Mouse (Mus musculus) hindbrain, embryonic 10.5 days (tissue): ENCODE results near the gene Dgkd. TPM values are rescaled to one million over a fixed set of nuclear protein-coding genes. Genes with fewer than 3 reads are reported as not detected.

Experiments
- DNase-seq: peaks from one replicate; pipeline ENCODE4 v3.0.0-alpha.2; 2017; ENCODE audit warnings: low spot score
- H3K27ac ChIP-seq: fragments of 300-500 bp; sonication (generic); 2 replicates; pipeline ENCODE4 v1.5.1; 2016; ENCODE audit warnings: mild to moderate bottlenecking, moderate library complexity
- H3K27me3 ChIP-seq: fragments of 300-500 bp; sonication (generic); 2 replicates; pipeline ENCODE4 v1.6.1; 2016; ENCODE audit warnings: mild to moderate bottlenecking; ENCODE audit not compliant: poor library complexity, insufficient read depth, severe bottlenecking
- H3K36me3 ChIP-seq: fragments of 300-500 bp; sonication (generic); 2 replicates; pipeline ENCODE4 v1.6.1; 2016; ENCODE audit warnings: mild to moderate bottlenecking, moderate library complexity
- H3K4me1 ChIP-seq: fragments of 300-500 bp; sonication (generic); replicated peaks from 2 replicates; pipeline ENCODE4 v1.6.1; 2016; ENCODE audit warnings: mild to moderate bottlenecking
- H3K4me3 ChIP-seq: fragments of 300-500 bp; sonication (generic); 2 replicates; pipeline ENCODE4 v1.5.1; 2016; ENCODE audit warnings: mild to moderate bottlenecking, moderate library complexity
- H3K9me3 ChIP-seq: fragments of 300-500 bp; sonication (generic); 2 replicates; pipeline ENCODE4 v1.6.1; 2016; ENCODE audit warnings: mild to moderate bottlenecking, moderate library complexity
- WGBS: fragments of 180-500 bp; shearing (Covaris S2); methylation state at CpG from one replicate; pipeline ENCODE4 v1.1.7; 2016; 5-methylcytosine and 5-hydroxymethylcytosine counted together
- polyA plus RNA-seq: library from polyadenylated mRNA; unstranded; fragments of >200 nt; fragmentation: Nextera tagmentation; extraction: Ambion mirVana; gene quantifications from 2 replicates; pipeline ENCODE4 v1.2.1, GENCODE M21; 2016

Dgkd gene
- polyA plus RNA-seq, 1 experiment from 2014 or later, result 33.6 TPM

DNA sequence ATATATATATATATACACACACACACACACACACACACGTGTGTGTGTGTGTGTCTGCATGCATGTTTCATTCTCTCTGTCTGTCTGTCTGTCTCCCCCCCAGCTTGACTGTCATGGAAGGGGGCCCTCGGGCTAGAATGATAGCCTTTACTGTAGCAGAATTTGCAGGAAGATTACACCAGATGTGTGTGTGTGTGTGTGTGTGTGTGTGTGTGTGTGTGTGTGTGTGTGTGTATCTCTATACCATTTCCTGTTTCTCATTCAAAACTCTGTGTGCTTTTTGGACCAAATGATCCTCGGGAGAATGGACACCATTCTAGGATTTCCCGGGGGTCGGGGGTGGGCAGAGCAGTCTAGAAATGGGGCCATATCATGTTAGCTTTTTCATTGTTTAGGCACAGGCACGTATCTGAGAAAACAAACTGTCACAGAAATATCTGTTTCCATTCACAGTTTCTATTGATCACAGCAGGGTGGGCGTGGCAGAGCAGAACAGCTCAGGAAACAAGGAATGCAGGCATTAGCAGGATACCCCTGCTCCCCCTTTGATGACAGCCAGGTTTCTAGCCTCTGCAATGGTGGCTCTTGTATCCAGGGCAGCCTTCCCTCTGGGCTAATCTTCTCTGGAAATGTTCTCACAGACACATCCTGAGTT is 24.0 kb upstream of the Dgkd start:
- DNase-seq, result no peak
- WGBS, result 40% methylated on average over 7 of the region's 7 CpGs
- no peaks in the 10 kb centered on the region for H3K27me3 ChIP-seq
- H3K9me3 ChIP-seq, result no peaks in the 10 kb centered on the region
- H3K4me1 ChIP-seq, result peaks cover 16% of the 10 kb centered on the region
- H3K4me3 ChIP-seq, result no peak overlapping the region
- H3K27ac ChIP-seq, result 0 out of 2 replicates have a peak overlapping the region, but pooled peaks have one; percentile 16
- H3K36me3 ChIP-seq, result no peaks in the 10 kb centered on the region

DNA sequence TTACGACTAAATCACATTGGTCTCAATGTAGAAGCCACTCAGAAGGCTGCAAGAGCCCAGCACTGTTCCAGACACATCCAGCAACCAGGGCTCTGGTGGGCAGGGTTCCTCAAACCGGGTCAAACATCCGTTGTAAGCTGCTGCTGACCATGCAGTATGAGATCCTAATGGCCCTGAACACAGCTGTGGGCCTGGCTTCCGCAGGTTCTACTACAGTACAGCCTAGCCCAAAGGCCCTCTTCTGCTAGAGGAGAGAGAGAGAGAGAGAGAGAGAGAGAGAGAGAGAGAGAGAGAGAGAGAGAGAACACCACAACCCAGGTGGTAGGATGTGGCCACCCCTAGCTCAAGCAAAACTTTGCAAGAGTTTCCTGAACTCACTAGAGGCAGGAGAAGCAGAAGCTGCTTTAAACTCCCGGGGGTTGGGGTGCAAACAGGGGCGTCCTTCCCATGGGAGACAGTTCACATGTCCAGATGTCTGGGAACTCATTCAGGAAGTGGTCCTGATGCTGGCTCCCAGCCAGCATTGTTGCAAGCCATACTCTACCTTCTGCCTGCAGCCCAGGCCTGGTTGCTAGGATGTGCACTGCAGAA is 23.4 kb upstream of the Dgkd start:
- H3K27me3 ChIP-seq, result no peaks in the 10 kb centered on the region
- 69% methylated on average over 6 of the region's 6 CpGs for WGBS
- no peak overlapping the region for H3K4me3 ChIP-seq
- peak overlapping the region; percentile 16; the same call in 1 of the 2 replicates for H3K27ac ChIP-seq
- DNase-seq, result no peak
- peaks cover 16% of the 10 kb centered on the region for H3K4me1 ChIP-seq
- no peaks in the 10 kb centered on the region for H3K36me3 ChIP-seq
- H3K9me3 ChIP-seq, result no peaks in the 10 kb centered on the region

GRCm38 (mm10) chr1:87836453-87836852 is 16.6 kb upstream of the Dgkd start:
- no peaks in the 10 kb centered on the region for H3K36me3 ChIP-seq
- H3K9me3 ChIP-seq, result no peaks in the 10 kb centered on the region
- H3K4me3 ChIP-seq, result no peak overlapping the region
- H3K4me1 ChIP-seq, result 0 out of 2 replicates have a peak, but pooled peaks cover 4% of the 10 kb centered on the region
- no peak for DNase-seq
- WGBS, result 70% methylated on average over 1 of the region's 1 CpGs
- H3K27me3 ChIP-seq, result no peaks in the 10 kb centered on the region
- no peak overlapping the region for H3K27ac ChIP-seq

DNA sequence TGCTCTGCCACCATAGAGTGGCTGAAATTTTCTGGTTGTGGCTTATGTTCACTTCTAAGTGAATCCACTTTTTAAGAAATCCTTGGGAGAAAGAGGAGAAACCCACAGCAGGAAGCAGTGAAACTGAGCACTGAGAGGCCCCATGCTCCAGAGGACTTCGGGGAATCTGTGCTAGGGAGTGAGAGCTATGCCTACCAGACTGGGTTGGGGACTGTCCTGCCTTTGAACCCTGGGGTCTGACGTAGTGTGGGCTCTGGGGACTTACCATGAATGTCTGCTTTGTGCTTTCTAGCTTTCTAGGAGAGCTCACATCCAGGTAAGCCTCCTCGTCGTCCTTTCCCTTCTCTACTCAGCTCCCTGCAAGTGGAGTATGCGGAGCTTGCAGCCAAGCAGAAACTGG is 16.1 kb upstream of the Dgkd start:
- no peak for DNase-seq

DNA sequence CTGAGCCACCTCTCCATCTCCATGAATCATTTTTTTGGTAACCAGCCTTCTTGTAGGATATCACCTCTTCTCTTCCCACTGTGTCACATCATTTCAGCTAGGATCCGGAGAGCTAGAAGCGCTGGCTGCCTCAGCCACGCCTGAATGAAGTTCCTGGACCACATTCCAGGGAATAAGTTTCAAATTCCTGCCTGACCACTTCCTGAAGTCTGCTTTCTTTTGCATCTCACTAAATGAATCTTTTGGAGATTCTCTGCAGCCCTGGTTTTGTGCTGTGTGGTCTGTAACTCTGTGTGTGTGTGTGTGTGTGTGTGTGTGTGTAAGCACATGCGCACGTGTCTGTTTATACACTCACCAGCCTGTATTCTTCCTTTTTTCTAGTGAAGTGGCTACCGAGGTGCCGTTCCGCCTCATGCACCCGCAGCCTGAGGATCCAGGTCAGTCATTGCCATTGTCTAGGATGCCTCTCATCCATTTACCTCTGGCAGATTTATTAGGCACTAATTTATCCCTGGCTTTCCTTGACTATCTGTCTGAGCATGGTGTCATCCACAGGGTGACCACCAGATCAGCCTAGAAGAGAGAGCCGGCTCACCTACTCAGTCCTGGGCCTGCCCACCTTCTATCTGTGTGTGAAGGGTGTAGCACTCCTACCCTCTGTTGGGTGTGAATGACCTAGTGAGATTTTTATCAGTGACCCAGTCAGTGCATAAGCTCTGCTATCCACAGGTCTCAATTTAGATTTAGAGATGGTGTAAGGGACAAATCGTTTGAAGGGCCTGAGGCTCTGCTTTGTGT is 12.5 kb upstream of the Dgkd start:
- H3K4me1 ChIP-seq, result 0 out of 2 replicates have a peak, but pooled peaks cover 4% of the 10 kb centered on the region
- WGBS, result 75% methylated on average over 11 of the region's 11 CpGs
- H3K27ac ChIP-seq, result no peak overlapping the region
- H3K27me3 ChIP-seq, result no peaks in the 10 kb centered on the region
- DNase-seq, result no peak
- H3K4me3 ChIP-seq, result no peak overlapping the region
- no peaks in the 10 kb centered on the region for H3K36me3 ChIP-seq
- no peaks in the 10 kb centered on the region for H3K9me3 ChIP-seq

More for the DNA sequence above, 16.1 kb upstream of the Dgkd start:
- no peaks in the 10 kb centered on the region for H3K27me3 ChIP-seq
- 45% methylated on average over 5 of the region's 5 CpGs for WGBS
- H3K4me3 ChIP-seq, result no peak overlapping the region
- no peaks in the 10 kb centered on the region for H3K36me3 ChIP-seq
- peak overlapping the region; percentile 45; the same call in 1 of the 2 replicates for H3K27ac ChIP-seq
- 0 out of 2 replicates have a peak, but pooled peaks cover 4% of the 10 kb centered on the region for H3K4me1 ChIP-seq
- no peaks in the 10 kb centered on the region for H3K9me3 ChIP-seq

DNA sequence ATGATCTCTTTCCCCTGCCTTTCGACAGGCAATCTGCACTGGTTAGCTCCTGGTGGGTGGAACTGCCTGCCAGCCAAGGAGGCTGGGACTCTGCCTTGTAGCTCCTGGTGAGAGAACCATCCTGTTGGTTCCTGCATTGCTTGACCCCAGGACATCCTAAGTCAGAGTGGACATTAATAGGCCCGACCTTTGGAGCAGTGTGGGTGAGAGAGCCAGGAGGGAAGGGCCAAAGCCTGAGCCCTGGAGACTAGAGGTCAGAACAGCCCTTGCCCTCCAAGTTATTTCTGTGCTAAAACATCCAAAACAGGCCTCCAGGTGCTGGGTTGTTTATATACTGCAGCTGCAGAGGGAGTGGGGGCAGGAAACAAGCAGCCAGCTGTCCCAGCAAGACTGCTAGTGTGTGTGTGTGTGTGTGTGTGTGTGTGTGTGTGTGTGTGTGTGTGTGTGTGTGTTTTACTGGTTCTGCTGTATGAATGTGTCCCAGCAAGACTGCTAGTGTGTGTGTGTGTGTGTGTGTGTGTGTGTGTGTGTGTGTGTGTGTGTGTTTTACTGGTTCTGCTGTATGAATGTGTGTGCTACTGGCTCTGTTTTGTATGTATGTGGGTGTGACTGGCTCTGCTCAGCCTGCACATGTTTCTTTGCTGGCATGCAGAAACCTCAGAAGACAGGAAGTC is 6.1 kb upstream of the Dgkd start:
- 37% methylated on average over 2 of the region's 2 CpGs for WGBS
- Histone ChIP-seq H3K4me3 (no peak overlapping the region), H3K27ac (0 out of 2 replicates have a peak overlapping the region, but pooled peaks have one; percentile 30), H3K36me3 (no peaks in the 10 kb centered on the region), H3K9me3 (no peaks in the 10 kb centered on the region), H3K4me1 (peaks cover 13% of the 10 kb centered on the region; the same call in 1 of the 2 replicates), H3K27me3 (no peaks in the 10 kb centered on the region)
- peak; percentile 40 for DNase-seq

GRCm38 (mm10) chr1:87847475-87848168 is 5.5 kb upstream of the Dgkd start:
- WGBS, result 62% methylated on average over 4 of the region's 4 CpGs

GRCm38 (mm10) chr1:87848237-87848996 is 4.7 kb upstream of the Dgkd start:
- no peak overlapping the region for H3K27ac ChIP-seq
- 63% methylated on average over 11 of the region's 11 CpGs for WGBS
- no peaks in the 10 kb centered on the region for H3K27me3 ChIP-seq
- no peaks in the 10 kb centered on the region for H3K9me3 ChIP-seq
- no peak for DNase-seq
- peaks cover 22% of the 10 kb centered on the region for H3K4me1 ChIP-seq
- H3K36me3 ChIP-seq, result no peaks in the 10 kb centered on the region
- H3K4me3 ChIP-seq, result no peak overlapping the region

More at GRCm38 (mm10) chr1:87847475-87848168, 5.5 kb upstream of the Dgkd start:
- DNase-seq, result no peak
- Histone ChIP-seq H3K9me3 (no peaks in the 10 kb centered on the region), H3K4me1 (peaks cover 19% of the 10 kb centered on the region), H3K27ac (no peak overlapping the region), H3K4me3 (no peak overlapping the region), H3K36me3 (no peaks in the 10 kb centered on the region), H3K27me3 (no peaks in the 10 kb centered on the region)

DNA sequence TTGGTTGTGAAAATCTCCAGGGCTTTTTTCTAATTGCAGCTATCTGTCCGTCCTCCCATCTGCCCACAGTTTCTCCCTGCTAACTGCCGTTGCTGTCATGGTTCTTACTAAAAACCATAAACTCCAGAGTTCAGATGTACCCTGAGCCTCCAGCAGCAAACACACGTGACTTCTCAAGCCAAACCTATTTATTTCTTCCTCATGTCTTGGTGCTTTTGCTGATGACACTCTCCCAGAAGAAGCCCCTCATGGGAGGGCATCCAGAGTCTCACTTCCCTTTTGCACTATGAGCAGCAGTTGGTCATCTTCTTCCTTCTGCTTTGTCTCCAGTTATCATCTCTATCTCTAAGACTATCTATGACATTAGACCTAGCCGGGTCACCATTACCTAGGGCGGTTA is 3.8 kb upstream of the Dgkd start:
- Histone ChIP-seq H3K36me3 (no peaks in the 10 kb centered on the region), H3K9me3 (no peaks in the 10 kb centered on the region), H3K27ac (no peak overlapping the region), H3K4me3 (no peak overlapping the region), H3K4me1 (peaks cover 30% of the 10 kb centered on the region), H3K27me3 (no peaks in the 10 kb centered on the region)
- no peak for DNase-seq
- WGBS, result 88% methylated on average over 5 of the region's 5 CpGs

GRCm38 (mm10) chr1:87851344-87851743 is 1.7 kb upstream of the Dgkd start:
- 85% methylated on average over 3 of the region's 3 CpGs for WGBS
- peaks cover 45% of the 10 kb centered on the region for H3K4me1 ChIP-seq
- DNase-seq, result no peak

DNA sequence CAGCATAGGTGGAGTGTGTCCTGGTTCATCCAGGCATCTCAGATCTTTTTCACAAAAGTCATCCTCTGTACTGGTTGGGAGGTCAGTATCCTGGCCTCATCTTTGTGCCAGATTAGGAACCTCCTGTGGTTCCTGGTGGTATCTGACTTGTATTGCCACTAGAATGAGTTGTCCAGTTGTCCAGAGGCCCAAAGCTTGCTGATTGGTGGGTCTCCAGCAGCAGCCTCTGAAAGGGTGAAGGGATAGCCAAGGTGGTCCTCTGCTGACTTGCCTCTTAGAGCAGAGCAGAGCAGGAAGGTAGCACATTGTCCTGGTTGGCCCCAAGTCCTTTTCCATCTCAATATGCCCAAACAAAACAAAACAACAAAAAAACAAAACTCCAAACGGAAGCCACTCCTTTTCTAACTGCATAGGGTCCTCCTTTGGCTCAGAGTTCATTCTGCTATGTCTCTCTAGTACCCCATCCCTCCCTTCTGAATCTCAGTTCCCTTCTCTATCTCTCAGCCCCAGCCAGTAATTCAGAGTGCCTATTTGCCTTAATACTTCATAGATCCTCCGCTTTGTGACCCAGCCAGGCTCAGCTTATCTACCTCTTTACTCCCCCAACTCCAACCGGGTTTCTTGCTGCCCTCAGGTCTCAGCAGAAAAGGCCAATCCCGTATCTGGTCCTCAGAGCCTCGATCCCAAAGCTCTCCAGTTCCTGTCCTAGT is 851 bp upstream of the Dgkd start:
- peak overlapping the region; percentile 96 for H3K27ac ChIP-seq
- no peaks in the 10 kb centered on the region for H3K27me3 ChIP-seq
- no peaks in the 10 kb centered on the region for H3K9me3 ChIP-seq
- no peak for DNase-seq
- WGBS, result 55% methylated on average over 5 of the region's 5 CpGs
- H3K4me3 ChIP-seq, result peak overlapping the region; percentile 99
- H3K36me3 ChIP-seq, result no peaks in the 10 kb centered on the region
- H3K4me1 ChIP-seq, result peaks cover 38% of the 10 kb centered on the region

More at GRCm38 (mm10) chr1:87851344-87851743, 1.7 kb upstream of the Dgkd start:
- H3K27ac ChIP-seq, result no peak overlapping the region
- no peaks in the 10 kb centered on the region for H3K9me3 ChIP-seq
- H3K27me3 ChIP-seq, result no peaks in the 10 kb centered on the region
- no peak overlapping the region for H3K4me3 ChIP-seq
- no peaks in the 10 kb centered on the region for H3K36me3 ChIP-seq
